Mouse (Mus musculus): ENCODE measurements around the gene Cdk2ap1. TPM values are rescaled to one million over a fixed set of nuclear protein-coding genes. Genes with fewer than 3 reads are reported as not detected.
"Not testable (repeated sequence)": the region's sequence is repeated elsewhere in the genome, so short reads cannot be mapped to it uniquely, and the experiment has no call there.

Gene Cdk2ap1
- polyA plus RNA-seq (2014; fragmentation: Nextera tagmentation; extraction: Ambion mirVana): 85.4 and 112 TPM in 2 replicates

DNA sequence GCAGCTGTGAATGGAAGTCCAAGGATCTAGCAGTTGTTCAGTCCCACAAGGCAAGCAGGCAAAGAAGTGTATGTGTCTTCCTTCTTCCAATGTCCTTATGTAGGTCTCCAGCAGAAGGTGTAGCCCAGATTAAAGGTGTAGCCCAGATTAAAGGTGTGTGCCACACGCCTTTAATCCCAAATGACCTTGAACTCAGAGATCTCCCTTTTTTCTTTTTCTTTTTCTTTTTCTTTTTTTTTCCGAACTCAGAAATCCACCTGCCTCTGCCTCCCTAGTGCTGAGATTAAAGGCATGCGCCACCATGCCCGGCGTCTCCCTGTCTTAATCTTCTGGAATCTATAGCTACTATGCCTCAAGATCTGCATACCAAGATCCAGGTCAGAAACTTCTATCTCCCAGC, at the start of gene Cdk2ap1:
Gene Cdk2ap1 (minus strand): TSS at position 101 of the 400 bp plus-strand sequence.
- ATAC-seq; H3K4me2 ChIP-seq (ENCODE audit: low read length); H3K27ac ChIP-seq (ENCODE audit: low read depth, low read length); H3K9ac ChIP-seq (ENCODE audit: low read length); H3K9me3 ChIP-seq (replicated peaks; ENCODE audit: control insufficient read depth, low read length); H3K4me3 ChIP-seq (ENCODE audit: low read depth, low read length); H3K36me3 ChIP-seq (ENCODE audit: control insufficient read depth, insufficient read depth, low read length); H3K27me3 ChIP-seq (replicated peaks; ENCODE audit: control insufficient read depth, insufficient read depth, low read length); DNase-seq (ENCODE audit: low spot score); H3K4me1 ChIP-seq (ENCODE audit: control insufficient read depth, insufficient read depth, low read length): not testable (repeated sequence)
- 90% methylated on average over 5 of the region's 5 CpGs for WGBS

DNA sequence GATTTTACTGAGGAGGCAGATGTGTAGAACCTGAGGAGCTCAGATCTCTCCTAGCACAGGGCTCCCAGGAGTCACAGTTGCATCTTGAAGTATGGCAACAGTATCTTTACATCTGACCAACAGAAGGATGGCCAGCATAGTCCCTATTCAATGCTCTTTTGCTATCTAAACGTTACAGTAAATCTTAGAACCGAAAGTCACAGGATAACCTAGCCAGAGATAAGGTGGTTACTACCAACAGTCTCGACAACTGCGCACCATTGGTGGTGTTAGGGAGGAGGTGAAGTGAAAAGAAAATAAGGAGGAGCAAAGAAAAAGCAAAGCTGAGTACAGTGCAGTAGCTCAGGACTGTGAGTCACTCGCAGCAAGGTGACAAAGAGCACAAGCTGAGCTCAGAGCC, 49.3 kb upstream of the Cdk2ap1 start:
- H3K9ac ChIP-seq (ENCODE audit: low read length): no peak overlapping the region
- WGBS: 94% methylated on average over 5 of the region's 5 CpGs
- H3K4me2 ChIP-seq (ENCODE audit: low read length): no peak overlapping the region
- H3K36me3 ChIP-seq (ENCODE audit: control insufficient read depth, insufficient read depth, low read length): peaks cover 50% of the 10 kb centered on the region
- no peak overlapping the region for H3K4me3 ChIP-seq (ENCODE audit: low read depth, low read length)
- H3K4me1 ChIP-seq (ENCODE audit: control insufficient read depth, insufficient read depth, low read length): no peaks in the 10 kb centered on the region
- DNase-seq (ENCODE audit: low spot score) (no peak), ATAC-seq (no peak)
- H3K27ac ChIP-seq (ENCODE audit: low read depth, low read length): no peak overlapping the region
- H3K9me3 ChIP-seq (replicated peaks; ENCODE audit: control insufficient read depth, low read length): no peaks in the 10 kb centered on the region
- H3K27me3 ChIP-seq (replicated peaks; ENCODE audit: control insufficient read depth, insufficient read depth, low read length): no peaks in the 10 kb centered on the region

DNA sequence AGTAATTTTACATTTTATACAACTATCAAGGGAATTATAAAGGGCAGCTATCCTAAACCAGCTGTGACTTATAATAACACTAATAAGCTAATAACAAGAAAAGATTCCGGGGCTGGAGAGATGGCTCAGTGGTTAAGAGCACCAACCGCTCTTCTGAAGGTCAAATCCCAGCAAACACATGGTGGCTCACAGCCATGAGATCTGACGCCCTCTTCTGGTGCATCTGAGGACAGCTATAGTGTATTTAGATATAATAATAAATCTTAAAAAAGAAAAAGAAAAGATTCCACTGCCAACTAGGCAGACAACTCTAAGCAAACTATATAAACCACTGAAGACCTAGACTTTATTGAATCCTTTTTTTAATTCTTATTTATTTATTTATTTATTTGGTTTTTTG, 47.9 kb upstream of the Cdk2ap1 start:
- no peaks in the 10 kb centered on the region for H3K9me3 ChIP-seq (replicated peaks; ENCODE audit: control insufficient read depth, low read length)
- H3K4me1 ChIP-seq (ENCODE audit: control insufficient read depth, insufficient read depth, low read length): no peaks in the 10 kb centered on the region
- ATAC-seq (no peak), DNase-seq (ENCODE audit: low spot score) (no peak)
- no peak overlapping the region for H3K4me2 ChIP-seq (ENCODE audit: low read length)
- no peak overlapping the region for H3K4me3 ChIP-seq (ENCODE audit: low read depth, low read length)
- no peaks in the 10 kb centered on the region for H3K27me3 ChIP-seq (replicated peaks; ENCODE audit: control insufficient read depth, insufficient read depth, low read length)
- 82% methylated on average over 3 of the region's 3 CpGs for WGBS
- no peak overlapping the region for H3K27ac ChIP-seq (ENCODE audit: low read depth, low read length)
- no peak overlapping the region for H3K9ac ChIP-seq (ENCODE audit: low read length)
- peaks cover 63% of the 10 kb centered on the region for H3K36me3 ChIP-seq (ENCODE audit: control insufficient read depth, insufficient read depth, low read length)

DNA sequence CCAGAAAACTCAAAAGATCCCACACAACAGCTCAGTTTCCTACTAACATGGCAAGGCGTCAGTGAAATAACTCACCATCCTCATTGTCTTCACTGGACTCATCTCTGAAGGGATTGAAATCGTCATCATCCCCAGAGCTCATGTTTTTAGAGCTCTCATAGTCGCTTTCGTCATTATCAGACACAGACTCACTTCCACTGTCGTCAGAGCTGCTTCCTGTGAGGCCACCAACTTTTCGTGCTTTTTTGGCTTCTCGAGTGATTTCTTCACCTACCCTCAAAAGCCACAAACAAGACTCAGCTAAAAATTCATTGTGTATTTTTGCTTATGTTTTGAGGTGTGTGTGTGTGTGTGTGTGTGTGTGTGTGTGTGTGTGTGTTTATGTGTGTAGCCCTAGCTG, 30.8 kb upstream of the Cdk2ap1 start:
- no peaks in the 10 kb centered on the region for H3K27me3 ChIP-seq (replicated peaks; ENCODE audit: control insufficient read depth, insufficient read depth, low read length)
- no peaks in the 10 kb centered on the region for H3K4me1 ChIP-seq (ENCODE audit: control insufficient read depth, insufficient read depth, low read length)
- no peaks in the 10 kb centered on the region for H3K9me3 ChIP-seq (replicated peaks; ENCODE audit: control insufficient read depth, low read length)
- ATAC-seq (no peak), DNase-seq (ENCODE audit: low spot score) (no peak)
- WGBS: 96% methylated on average over 7 of the region's 7 CpGs
- no peak overlapping the region for H3K4me3 ChIP-seq (ENCODE audit: low read depth, low read length)
- peaks cover 89% of the 10 kb centered on the region for H3K36me3 ChIP-seq (ENCODE audit: control insufficient read depth, insufficient read depth, low read length)
- H3K9ac ChIP-seq (ENCODE audit: low read length): no peak overlapping the region
- no peak overlapping the region for H3K4me2 ChIP-seq (ENCODE audit: low read length)
- H3K27ac ChIP-seq (ENCODE audit: low read depth, low read length): no peak overlapping the region

DNA sequence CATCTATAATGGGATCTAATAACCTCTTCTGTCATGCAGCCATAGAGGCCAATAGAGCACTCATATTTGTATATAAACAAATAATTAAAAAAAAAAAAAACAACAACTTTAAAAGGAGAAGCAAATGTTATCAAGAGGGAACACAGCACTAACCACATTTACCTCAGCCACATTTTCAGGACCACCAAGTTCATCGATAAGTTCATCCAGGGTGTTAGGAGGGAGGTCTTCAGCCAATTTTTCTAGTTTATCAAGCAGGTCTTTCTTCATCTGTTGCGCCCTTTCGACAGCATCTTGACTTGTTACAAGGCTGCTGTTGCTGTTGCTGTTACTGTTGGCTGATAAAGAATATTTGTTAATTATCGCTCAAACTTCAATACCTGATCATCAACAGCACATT, 29.5 kb upstream of the Cdk2ap1 start:
- no peak for ATAC-seq
- 98% methylated on average over 4 of the region's 4 CpGs for WGBS
- no peak overlapping the region for H3K9ac ChIP-seq (ENCODE audit: low read length)

DNA sequence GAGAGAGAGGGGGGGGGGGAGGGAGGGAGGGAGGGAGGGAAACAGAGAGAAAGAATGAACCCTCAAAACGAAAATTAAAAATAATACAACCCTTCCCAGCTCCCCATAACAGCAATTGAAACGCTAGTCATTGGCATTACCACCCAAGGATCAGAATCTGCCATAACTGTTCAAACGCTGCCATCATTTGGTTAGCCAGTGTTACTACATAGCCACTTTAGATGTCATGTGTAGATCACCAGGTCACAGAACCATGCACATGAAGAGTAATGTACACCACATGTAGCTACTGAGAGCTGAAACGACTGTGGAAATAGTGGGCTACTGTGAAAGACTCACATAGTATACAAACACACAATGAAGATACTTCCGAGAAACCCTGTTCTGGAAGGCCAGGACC, 25.1 kb upstream of the Cdk2ap1 start:
- Histone ChIP-seq H3K9ac (ENCODE audit: low read length) (no peak overlapping the region), H3K27ac (ENCODE audit: low read depth, low read length) (no peak overlapping the region), H3K9me3 (replicated peaks; ENCODE audit: control insufficient read depth, low read length) (no peaks in the 10 kb centered on the region), H3K4me3 (ENCODE audit: low read depth, low read length) (no peak overlapping the region), H3K36me3 (ENCODE audit: control insufficient read depth, insufficient read depth, low read length) (peaks cover 87% of the 10 kb centered on the region), H3K4me2 (ENCODE audit: low read length) (no peak overlapping the region), H3K4me1 (ENCODE audit: control insufficient read depth, insufficient read depth, low read length) (no peaks in the 10 kb centered on the region), H3K27me3 (replicated peaks; ENCODE audit: control insufficient read depth, insufficient read depth, low read length) (no peaks in the 10 kb centered on the region)
- 75% methylated on average over 5 of the region's 5 CpGs for WGBS
- ATAC-seq (no peak), DNase-seq (ENCODE audit: low spot score) (peak; percentile 38)

More for the DNA sequence above, 29.5 kb upstream of the Cdk2ap1 start:
- DNase-seq (ENCODE audit: low spot score): no peak
- no peaks in the 10 kb centered on the region for H3K4me1 ChIP-seq (ENCODE audit: control insufficient read depth, insufficient read depth, low read length)
- H3K9me3 ChIP-seq (replicated peaks; ENCODE audit: control insufficient read depth, low read length): no peaks in the 10 kb centered on the region
- H3K4me3 ChIP-seq (ENCODE audit: low read depth, low read length): no peak overlapping the region
- peaks cover 87% of the 10 kb centered on the region for H3K36me3 ChIP-seq (ENCODE audit: control insufficient read depth, insufficient read depth, low read length)
- no peak overlapping the region for H3K4me2 ChIP-seq (ENCODE audit: low read length)
- no peak overlapping the region for H3K27ac ChIP-seq (ENCODE audit: low read depth, low read length)
- H3K27me3 ChIP-seq (replicated peaks; ENCODE audit: control insufficient read depth, insufficient read depth, low read length): no peaks in the 10 kb centered on the region

DNA sequence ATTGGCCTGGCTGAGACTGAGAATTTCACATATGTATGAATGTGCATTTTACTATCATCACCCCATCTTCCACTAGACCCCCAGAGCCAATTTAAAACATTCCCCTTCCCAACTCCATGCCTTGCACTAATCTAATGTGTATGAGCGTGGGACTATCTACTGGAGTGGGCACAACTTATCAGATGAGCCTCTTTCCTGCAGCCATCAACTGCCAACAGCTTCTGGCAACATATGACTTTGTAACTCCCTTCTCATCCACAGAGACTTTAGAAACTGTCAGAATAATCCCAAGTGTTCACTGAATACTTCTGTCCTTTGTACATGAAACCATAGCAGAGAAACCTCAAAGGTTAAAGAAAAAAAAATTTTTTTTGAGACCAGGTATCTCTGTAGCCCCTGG, 17.2 kb upstream of the Cdk2ap1 start:
- Histone ChIP-seq H3K9me3 (replicated peaks; ENCODE audit: control insufficient read depth, low read length) (no peaks in the 10 kb centered on the region), H3K9ac (ENCODE audit: low read length) (no peak overlapping the region), H3K4me3 (ENCODE audit: low read depth, low read length) (no peak overlapping the region), H3K4me1 (ENCODE audit: control insufficient read depth, insufficient read depth, low read length) (no peaks in the 10 kb centered on the region), H3K27me3 (replicated peaks; ENCODE audit: control insufficient read depth, insufficient read depth, low read length) (no peaks in the 10 kb centered on the region), H3K27ac (ENCODE audit: low read depth, low read length) (no peak overlapping the region), H3K4me2 (ENCODE audit: low read length) (no peak overlapping the region), H3K36me3 (ENCODE audit: control insufficient read depth, insufficient read depth, low read length) (peaks cover 90% of the 10 kb centered on the region)
- no peak for ATAC-seq
- WGBS: 100% methylated on average over 1 of the region's 1 CpGs
- DNase-seq (ENCODE audit: low spot score): no peak

DNA sequence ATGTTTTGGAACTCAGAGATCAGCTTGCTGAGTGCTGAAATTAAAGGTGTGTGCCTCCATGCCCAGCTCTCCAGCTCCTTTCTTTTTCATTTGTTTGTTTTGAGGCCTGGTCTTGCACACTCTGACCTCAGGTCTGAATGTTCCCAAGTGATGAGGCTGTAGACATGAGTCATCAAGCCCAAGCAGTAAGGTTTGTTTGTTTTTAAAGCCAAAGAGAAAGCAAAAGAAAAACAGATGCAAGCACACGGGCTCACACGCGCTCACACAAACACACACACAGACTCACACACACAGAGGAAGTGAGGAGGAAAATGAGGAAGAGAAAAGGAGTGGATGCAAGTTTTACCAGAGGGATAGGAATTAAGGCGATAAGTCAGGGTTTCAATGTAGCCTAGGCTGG, 14.3 kb upstream of the Cdk2ap1 start:
- DNase-seq (ENCODE audit: low spot score) (no peak), ATAC-seq (no peak)
- no peak overlapping the region for H3K4me3 ChIP-seq (ENCODE audit: low read depth, low read length)
- H3K9ac ChIP-seq (ENCODE audit: low read length): no peak overlapping the region
- H3K4me2 ChIP-seq (ENCODE audit: low read length): no peak overlapping the region
- H3K4me1 ChIP-seq (ENCODE audit: control insufficient read depth, insufficient read depth, low read length): no peaks in the 10 kb centered on the region
- WGBS: 90% methylated on average over 4 of the region's 4 CpGs
- no peaks in the 10 kb centered on the region for H3K27me3 ChIP-seq (replicated peaks; ENCODE audit: control insufficient read depth, insufficient read depth, low read length)
- no peaks in the 10 kb centered on the region for H3K9me3 ChIP-seq (replicated peaks; ENCODE audit: control insufficient read depth, low read length)
- H3K36me3 ChIP-seq (ENCODE audit: control insufficient read depth, insufficient read depth, low read length): peaks cover 89% of the 10 kb centered on the region
- H3K27ac ChIP-seq (ENCODE audit: low read depth, low read length): no peak overlapping the region

DNA sequence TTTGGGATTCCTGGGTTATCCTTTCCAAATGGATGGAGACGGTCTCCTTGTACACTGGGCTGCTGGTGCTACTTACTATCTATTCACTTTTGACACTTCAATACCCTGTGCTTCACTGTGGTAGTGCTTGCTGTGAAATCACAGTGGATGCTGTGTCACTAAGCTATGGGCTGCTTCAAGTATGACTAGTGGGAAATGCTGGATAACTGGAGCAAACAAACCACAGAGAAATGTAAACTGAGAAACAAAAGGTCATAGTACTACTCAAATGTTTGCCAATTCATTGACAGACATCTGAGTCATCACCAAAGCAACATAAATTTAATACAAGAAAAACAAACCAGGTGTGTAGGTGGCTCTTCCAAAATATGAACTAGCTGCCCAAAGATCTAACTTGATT, 13.5 kb upstream of the Cdk2ap1 start:
- H3K9me3 ChIP-seq (replicated peaks; ENCODE audit: control insufficient read depth, low read length): no peaks in the 10 kb centered on the region
- WGBS: 95% methylated on average over 1 of the region's 1 CpGs
- H3K4me1 ChIP-seq (ENCODE audit: control insufficient read depth, insufficient read depth, low read length): no peaks in the 10 kb centered on the region
- no peak overlapping the region for H3K4me3 ChIP-seq (ENCODE audit: low read depth, low read length)
- ATAC-seq (no peak), DNase-seq (ENCODE audit: low spot score) (no peak)
- H3K27me3 ChIP-seq (replicated peaks; ENCODE audit: control insufficient read depth, insufficient read depth, low read length): no peaks in the 10 kb centered on the region
- peaks cover 89% of the 10 kb centered on the region for H3K36me3 ChIP-seq (ENCODE audit: control insufficient read depth, insufficient read depth, low read length)
- H3K27ac ChIP-seq (ENCODE audit: low read depth, low read length): no peak overlapping the region
- H3K4me2 ChIP-seq (ENCODE audit: low read length): no peak overlapping the region
- no peak overlapping the region for H3K9ac ChIP-seq (ENCODE audit: low read length)

All from forebrain, embryonic 14.5 days (tissue).